In the genomic region with DNA sequence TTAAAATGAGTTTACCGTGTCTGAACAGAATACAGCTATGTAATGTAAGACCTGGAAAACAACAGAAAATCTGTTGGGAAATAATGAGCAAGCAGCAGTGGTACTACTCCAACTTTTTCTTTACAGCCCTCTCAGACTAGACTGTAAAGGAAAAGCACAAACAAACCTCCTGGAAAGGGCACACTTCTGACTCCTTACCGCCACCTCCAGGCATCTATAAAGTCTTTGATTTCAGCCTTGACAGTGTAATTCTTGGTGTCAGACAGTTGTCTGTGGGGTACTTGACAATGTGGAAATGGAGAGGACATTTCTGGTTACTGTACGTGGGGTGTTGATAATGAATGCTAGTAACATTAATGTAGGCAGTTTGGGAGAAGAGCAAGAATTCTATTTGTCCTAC, we compare ENCODE assay signal across 15 mouse cellular contexts.
"Had no signal": no experiment of that assay in that cellular context is flagged by ENCODE, and none has a peak within 500 bp of the region (broad histone marks: within the 10 kb centered on the region; RNA-seq: fewer than 3 reads in every experiment).

No protein-coding gene starts in this region.

- H3K4me1 ChIP-seq: limb, embryonic 15.5 days; liver, embryonic 12.5 days; lung, embryonic 15.5 days; midbrain, embryonic 12.5 days; neural tube, embryonic 15.5 days had no signal

- ATAC-seq: intestine, embryonic 16.5 days; liver, embryonic 12.5 days had no signal

- H3K27ac ChIP-seq: layer of hippocampus, adult 2 months; left cerebral cortex, adult 2 months; limb, embryonic 15.5 days; liver, embryonic 12.5 days; lung, embryonic 15.5 days; midbrain, embryonic 12.5 days; neural tube, embryonic 15.5 days had no signal

- H3K27me3 ChIP-seq: limb, embryonic 15.5 days; liver, embryonic 12.5 days; lung, embryonic 15.5 days; midbrain, embryonic 12.5 days; neural tube, embryonic 15.5 days had no signal

- H3K4me2 ChIP-seq: limb, embryonic 15.5 days; liver, embryonic 12.5 days; lung, embryonic 15.5 days; midbrain, embryonic 12.5 days; neural tube, embryonic 15.5 days had no signal

- H3K4me3 ChIP-seq: layer of hippocampus, adult 2 months; left cerebral cortex, adult 2 months; limb, embryonic 15.5 days; liver, embryonic 12.5 days; lung, embryonic 15.5 days; midbrain, embryonic 12.5 days; myocyte; neural tube, embryonic 15.5 days had no signal

- DNase-seq: kidney, postnatal 10 days; kidney, postnatal 4 days; right cerebral cortex, adult 18-20 months; right cerebral cortex, postnatal 25 days; thymus, adult 18-20 months; thymus, postnatal 14 days had no signal

- H3K9ac ChIP-seq: limb, embryonic 15.5 days; liver, embryonic 12.5 days; lung, embryonic 15.5 days; midbrain, embryonic 12.5 days; neural tube, embryonic 15.5 days had no signal

- H3K9me3 ChIP-seq: limb, embryonic 15.5 days; liver, embryonic 12.5 days; lung, embryonic 15.5 days; midbrain, embryonic 12.5 days; neural tube, embryonic 15.5 days had no signal

- H3K36me3 ChIP-seq: limb, embryonic 15.5 days; liver, embryonic 12.5 days; lung, embryonic 15.5 days; midbrain, embryonic 12.5 days had no signal
